Mouse (Mus musculus): Measurements from ENCODE around the gene Clec4g.

DNA sequence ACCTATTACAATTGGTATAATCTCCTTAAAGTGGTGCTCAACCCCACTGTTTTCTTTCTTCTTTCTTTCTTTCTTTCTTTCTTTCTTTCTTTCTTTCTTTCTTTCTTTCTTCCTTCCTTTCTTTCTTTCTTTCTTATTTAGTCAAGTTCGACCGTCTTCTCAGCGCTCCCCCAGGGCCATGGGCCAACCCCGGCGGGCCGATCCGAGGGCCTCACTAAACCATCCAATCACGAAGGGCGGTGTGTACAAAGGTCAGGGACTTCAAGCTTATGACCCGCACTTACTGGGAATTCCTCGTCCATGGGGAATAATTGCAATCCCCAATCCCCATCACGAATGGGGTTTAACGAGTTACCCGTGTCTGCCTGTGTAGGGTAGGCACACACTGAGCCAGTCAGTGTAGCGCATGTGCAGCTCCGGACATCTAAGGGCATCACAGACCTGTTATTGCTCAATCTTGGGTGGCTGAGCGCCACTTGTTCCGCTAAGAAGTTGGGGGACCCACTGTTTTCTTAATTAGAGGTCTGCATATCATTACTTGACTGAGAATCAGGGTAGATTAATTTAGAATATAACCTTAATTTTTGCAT is 33.9 kb upstream of the Clec4g start:
- TF ChIP-seq MAFK (IDR thresholded peaks at IDR 0.05; ENCODE audit: insufficient read depth, low read depth, low read length) (no peak), ZC3H11A (IDR thresholded peaks at IDR 0.05; ENCODE audit: borderline replicate concordance, low read depth, low read length) (no peak), CHD2 (IDR thresholded peaks at IDR 0.05; ENCODE audit: low read depth, low read length) (no peak), HCFC1 (IDR thresholded peaks at IDR 0.05; ENCODE audit: borderline replicate concordance, insufficient read depth, low read length) (no peak), ZNF384 (IDR thresholded peaks at IDR 0.05; ENCODE audit: low read depth, low read length) (no peak)

Measured in ES-E14 (cell line).